Mouse (Mus musculus): ENCODE data around the gene Rangap1. TPM values are rescaled to one million over a fixed set of nuclear protein-coding genes. Genes with fewer than 3 reads are reported as not detected.

The Rangap1 gene
- polyA plus RNA-seq (2012; fragmentation: generic; extraction: Trizol): 100 to 1,000 TPM in 1 of 2 experiments, 10 to 100 TPM in 1; 95.4 to 107 TPM

DNA sequence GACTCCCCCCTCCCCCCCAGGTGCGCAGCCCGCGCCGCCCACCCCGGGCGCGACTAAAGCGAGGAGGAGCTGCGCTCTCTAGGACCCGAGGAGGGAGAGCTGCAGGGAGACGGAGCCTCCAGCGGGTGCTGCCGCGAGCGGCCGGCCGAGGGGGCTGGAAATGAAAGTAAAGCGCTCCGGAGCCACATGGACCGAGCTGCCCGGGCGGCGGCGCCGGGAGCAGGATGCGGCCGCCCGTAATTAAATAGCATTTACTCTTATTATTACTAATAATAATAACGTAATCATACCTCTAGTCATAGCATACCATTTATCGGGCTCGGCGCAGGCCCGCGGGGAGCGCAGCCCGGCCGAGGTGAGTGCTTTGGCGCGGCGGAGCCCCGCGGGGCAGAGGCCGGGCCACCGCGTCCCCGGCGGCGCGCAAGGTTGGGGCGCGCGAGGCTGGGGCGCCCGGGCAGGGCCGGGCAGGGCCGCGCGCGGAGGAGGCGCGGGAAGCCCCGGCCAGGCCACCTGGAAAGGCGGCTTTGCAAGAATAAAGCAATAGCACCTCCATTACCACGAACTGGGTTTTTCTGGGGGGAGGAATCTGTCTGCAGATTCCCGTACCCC, at the start of gene Rangap1, which contains the start of gene Zc3h7b:
Rangap1 (minus strand) TSS at position 539 of the 609 bp plus-strand sequence.
Zc3h7b (plus strand) TSS at position 66 of the 609 bp plus-strand sequence.

DNA sequence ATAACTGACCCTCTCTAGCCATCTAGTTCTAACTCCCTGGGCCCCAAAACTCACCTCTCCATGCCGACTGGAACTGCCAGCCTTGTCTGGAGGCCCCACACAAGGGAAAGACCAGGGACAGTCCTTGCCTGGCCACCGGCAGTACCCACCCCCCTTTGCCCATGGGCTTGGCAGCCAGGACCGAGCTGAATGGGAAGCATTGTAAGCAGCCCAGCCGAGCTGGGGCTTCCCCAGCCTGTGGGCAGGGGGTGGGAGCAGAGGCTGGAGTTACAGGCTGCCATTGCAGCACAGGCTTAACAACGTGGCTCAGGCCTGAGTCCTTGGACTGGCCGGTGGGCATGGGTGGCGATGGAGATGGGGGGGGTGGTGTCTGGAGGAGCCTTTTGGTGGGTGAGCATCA, 48.2 kb downstream of the Rangap1 start, which contains the start of gene Chadl:
Chadl (minus strand) TSS at position 113 of the 400 bp plus-strand sequence.

GRCm38 (mm10) chr15:81663697-81664561, 81.4 kb downstream of the Rangap1 start, which contains the start of gene L3mbtl2:
L3mbtl2 (plus strand) TSS chr15:81663889.

Other genes with a start within 250 kb of the Rangap1 start
- gene Ep300, start 160.2 kb downstream of the Rangap1 start, polyA plus RNA-seq (2012; fragmentation: generic; extraction: Trizol): 10 to 100 TPM in 1 of 2 experiments, 1 to 10 TPM in 1; 2.6 to 19.4 TPM
- 10 to 100 TPM; 14.6 TPM for gene L3mbtl2, start 81.6 kb downstream of the Rangap1 start, polyA plus RNA-seq (2012; fragmentation: generic; extraction: Trizol)
- gene Chadl, start 48.2 kb downstream of the Rangap1 start, polyA plus RNA-seq (2012; fragmentation: generic; extraction: Trizol): 1 to 10 TPM in 1 of 2 experiments, under 1 TPM in 1; 0.32 to 6.5 TPM
- 10 to 100 TPM; 14.3 to 57.3 TPM for gene Zc3h7b, start 473 bp downstream of the Rangap1 start, polyA plus RNA-seq (2012; fragmentation: generic; extraction: Trizol)
- 100 to 1,000 TPM in 1 of 2 experiments, 10 to 100 TPM in 1; 13.0 to 103 TPM for gene Tef, start 56.9 kb upstream of the Rangap1 start, polyA plus RNA-seq (2012; fragmentation: generic; extraction: Trizol)
- gene Tob2, start 113.3 kb upstream of the Rangap1 start, polyA plus RNA-seq (2012; fragmentation: generic; extraction: Trizol): 10 to 100 TPM in 1 of 2 experiments, 1 to 10 TPM in 1; 4.6 to 27.0 TPM
- gene Phf5a, start 126.4 kb upstream of the Rangap1 start, polyA plus RNA-seq (2012; fragmentation: generic; extraction: Trizol): 100 to 1,000 TPM in 1 of 2 experiments, 10 to 100 TPM in 1; 74.6 to 139 TPM
- 100 to 1,000 TPM; 146 to 306 TPM for gene Aco2, start 126.8 kb upstream of the Rangap1 start, polyA plus RNA-seq (2012; fragmentation: generic; extraction: Trizol)
- gene Polr3h, start 180.7 kb upstream of the Rangap1 start, polyA plus RNA-seq (2012; fragmentation: generic; extraction: Trizol): 100 to 1,000 TPM; 125 to 258 TPM
- gene Csdc2, start 191.2 kb upstream of the Rangap1 start, polyA plus RNA-seq (2012; fragmentation: generic; extraction: Trizol): 1 to 10 TPM in 1 of 2 experiments, under 1 TPM in 1; 0.05 to 2.0 TPM
- gene Pmm1, start 215.4 kb upstream of the Rangap1 start, polyA plus RNA-seq (2012; fragmentation: generic; extraction: Trizol): 100 to 1,000 TPM; 110 to 119 TPM
- gene 1700029P11Rik, start 235.0 kb upstream of the Rangap1 start, polyA plus RNA-seq (2012; fragmentation: generic; extraction: Trizol): not detected
- 10 to 100 TPM; 23.7 to 40.7 TPM for gene Xrcc6, start 242.3 kb upstream of the Rangap1 start, polyA plus RNA-seq (2012; fragmentation: generic; extraction: Trizol)

Data from C3H10T1/2 (cell line).